Mouse (Mus musculus): ENCODE data around the gene Ldlrad2.
A peak's percentile ranks its signal among the peaks of the same experiment; 100 is the strongest.

The Ldlrad2 gene

GRCm38 (mm10) chr4:137553466-137553865 is 20.9 kb downstream of the Ldlrad2 start:
- DNase-seq (ENCODE audit: low spot score): no peak

GRCm38 (mm10) chr4:137546003-137546525 is 28.3 kb downstream of the Ldlrad2 start:
- peak; percentile 76 for DNase-seq (ENCODE audit: low spot score)

GRCm38 (mm10) chr4:137545568-137545967 is 28.8 kb downstream of the Ldlrad2 start:
- DNase-seq (ENCODE audit: low spot score): no peak

- DNase-seq (ENCODE audit: low spot score): no peak
These were observed 31.4 kb downstream of the Ldlrad2 start for GRCm38 (mm10) chr4:137542968-137543367.

GRCm38 (mm10) chr4:137540356-137540755 is 34.0 kb downstream of the Ldlrad2 start:
- no peak for DNase-seq (ENCODE audit: low spot score)

- no peak for DNase-seq (ENCODE audit: low spot score)
These were observed 46.5 kb downstream of the Ldlrad2 start for GRCm38 (mm10) chr4:137527872-137528271.

GRCm38 (mm10) chr4:137527368-137527767 is 47.0 kb downstream of the Ldlrad2 start:
- DNase-seq (ENCODE audit: low spot score): no peak

GRCm38 (mm10) chr4:137525426-137525825 is 48.9 kb downstream of the Ldlrad2 start:
- no peak for DNase-seq (ENCODE audit: low spot score)
